Comparison of ENCODE assay signal across 13 mouse cellular contexts in genomic region chr19:41445723-41446122, GRCm38 (mm10). TPM values are rescaled to one million over a fixed set of nuclear protein-coding genes. Genes with fewer than 3 reads are reported as not detected.
DNase-seq lines count a peak whose midpoint lies in the region; ATAC-seq and TF ChIP-seq lines count a peak whose summit lies in the region.
"Had no signal": no experiment of that assay in that cellular context is flagged by ENCODE, and none has a peak within 500 bp of the region (broad histone marks: within the 10 kb centered on the region; RNA-seq: fewer than 3 reads in every experiment).

No protein-coding gene starts in this region.

- H3K4me2 ChIP-seq in liver, embryonic 13.5 days, result peak overlapping the region; percentile 30
- no peak overlapping the region for H3K4me2 ChIP-seq in hindbrain, embryonic 12.5 days (replicated peaks)
- H3K4me2 ChIP-seq: heart, embryonic 11.5 days; limb, embryonic 13.5 days; midbrain, embryonic 13.5 days had no signal

- TF ChIP-seq POLR2A in bone marrow macrophage, adult 2 months (IDR thresholded peaks at IDR 0.05; ENCODE audit: borderline replicate concordance, low read depth, low read length), result no peak

- H3K27ac ChIP-seq in bone marrow macrophage, adult 2 months (ENCODE audit: insufficient read depth, low read depth, low read length), result peak overlapping the region; percentile 68
- peak overlapping the region; percentile 79 for H3K27ac ChIP-seq in liver, embryonic 13.5 days
- H3K27ac ChIP-seq in layer of hippocampus, adult 2 months, result no peak overlapping the region
- H3K27ac ChIP-seq in hindbrain, embryonic 12.5 days, result no peak overlapping the region
- H3K27ac ChIP-seq: limb, embryonic 13.5 days; midbrain, embryonic 13.5 days had no signal

- DNase-seq in embryo, embryonic 10 days (ENCODE audit: low spot score), result peak; percentile 28
- no peak for DNase-seq in embryo, embryonic 9.5 days (ENCODE audit: extremely low spot score)
- peak; percentile 67 for DNase-seq in liver, embryonic 13.5 days
- no peak for DNase-seq in cerebellum, postnatal 14 days
- DNase-seq in layer of hippocampus, adult 2 months (ENCODE audit: low spot score in 2 of 2), result no peak
- DNase-seq: kidney, adult 8-10 months; right cerebral cortex, postnatal 25 days had no signal

- peaks cover 31% of the 10 kb centered on the region for H3K4me1 ChIP-seq in bone marrow macrophage, adult 2 months (ENCODE audit: control insufficient read depth, insufficient read depth, low read length)
- peaks cover 62% of the 10 kb centered on the region for H3K4me1 ChIP-seq in liver, embryonic 13.5 days (replicated peaks)
- peaks cover 7% of the 10 kb centered on the region for H3K4me1 ChIP-seq in hindbrain, embryonic 12.5 days

- H3K27me3 ChIP-seq in liver, embryonic 13.5 days, result peaks cover 13% of the 10 kb centered on the region
- H3K27me3 ChIP-seq in hindbrain, embryonic 12.5 days, result peaks cover 14% of the 10 kb centered on the region

- no peak overlapping the region for H3K4me3 ChIP-seq in bone marrow macrophage, adult 2 months (ENCODE audit: insufficient read depth, low read length)
- no peak overlapping the region for H3K4me3 ChIP-seq in liver, embryonic 13.5 days (replicated peaks)
- no peak overlapping the region for H3K4me3 ChIP-seq in layer of hippocampus, adult 2 months
- H3K4me3 ChIP-seq in hindbrain, embryonic 12.5 days, result no peak overlapping the region
- H3K4me3 ChIP-seq: limb, embryonic 13.5 days; midbrain, embryonic 13.5 days had no signal

- ATAC-seq in liver, embryonic 13.5 days (ENCODE audit: low read depth), result peak; percentile 75
- peak; percentile 72 for ATAC-seq in monocyte, adult 5-6 weeks (replicated peaks; ENCODE audit: insufficient number of reproducible peaks, low FRiP score, low TSS enrichment, poor library complexity, severe bottlenecking)
- ATAC-seq in hindbrain, embryonic 12.5 days (ENCODE audit: low FRiP score), result no peak
- ATAC-seq: midbrain, embryonic 13.5 days had no signal

- TF ChIP-seq CTCF in bone marrow macrophage, adult 2 months (IDR thresholded peaks at IDR 0.05; ENCODE audit: low read depth, low read length), result no peak
- TF ChIP-seq CTCF in layer of hippocampus, adult 2 months (conservative IDR thresholded peaks at IDR 0.05), result no peak

- H3K9me3 ChIP-seq in liver, embryonic 13.5 days (replicated peaks), result no peaks in the 10 kb centered on the region
- H3K9me3 ChIP-seq in hindbrain, embryonic 12.5 days (replicated peaks), result no peaks in the 10 kb centered on the region
- H3K9me3 ChIP-seq: limb, embryonic 13.5 days; midbrain, embryonic 13.5 days had no signal

- WGBS in liver, embryonic 13.5 days (ENCODE audit: insufficient replicate concordance), result 12% methylated on average over 5 of the region's 5 CpGs
- WGBS in hindbrain, embryonic 12.5 days, result 65% methylated on average over 5 of the region's 5 CpGs

- H3K36me3 ChIP-seq in liver, embryonic 13.5 days, result no peaks in the 10 kb centered on the region
- no peaks in the 10 kb centered on the region for H3K36me3 ChIP-seq in hindbrain, embryonic 12.5 days
- H3K36me3 ChIP-seq: limb, embryonic 13.5 days; midbrain, embryonic 13.5 days had no signal

- no peak overlapping the region for H3K9ac ChIP-seq in liver, embryonic 13.5 days
- no peak overlapping the region for H3K9ac ChIP-seq in hindbrain, embryonic 12.5 days
- H3K9ac ChIP-seq: limb, embryonic 13.5 days; midbrain, embryonic 13.5 days had no signal

RNA-seq across cellular contexts. Expression of gene Lcor, which starts 36.7 kb away (rescaled TPM):
- 8.9 and 9.3 TPM in 2 replicates for polyA plus RNA-seq in bone marrow macrophage, adult 2 months (2012; ENCODE audit: insufficient read depth, insufficient read length, missing spikeins)
- polyA plus RNA-seq in liver, embryonic 13.5 days (2015; fragmentation: Nextera tagmentation; extraction: Ambion mirVana), result 5.9 and 7.1 TPM in 2 replicates
- 22.1 to 49.2 TPM (median 38.4 TPM) in 3 replicates for total RNA-seq in monocyte, adult 5-6 weeks (2017)
- total RNA-seq in layer of hippocampus, adult 2 months (2021), result 10 to 100 TPM; 17.1 to 20.9 TPM
- 37.2 and 40.5 TPM in 2 replicates for polyA plus RNA-seq in hindbrain, embryonic 12.5 days (2016; fragmentation: Nextera tagmentation; extraction: Ambion mirVana)

Comparison
In these comparisons a context has a peak if more than half of its experiments do, and no peak if none do; other contexts are left out.
1. DNase-seq: peak in embryo, embryonic 10 days (single experiment) and liver, embryonic 13.5 days (single experiment); none in embryo, embryonic 9.5 days (single experiment), cerebellum, postnatal 14 days (0 of 2) and layer of hippocampus, adult 2 months (0 of 2).
2. H3K27ac ChIP-seq: peak in bone marrow macrophage, adult 2 months (single experiment) and liver, embryonic 13.5 days (single experiment); none in layer of hippocampus, adult 2 months (single experiment) and hindbrain, embryonic 12.5 days (single experiment).